Mouse (Mus musculus): ENCODE results near the gene Ptpra.
"Not testable (repeated sequence)": the region's sequence is repeated elsewhere in the genome, so short reads cannot be mapped to it uniquely, and the experiment has no call there.

Gene Ptpra

GRCm38 (mm10) chr2:130491587-130491986 lies 41.5 kb downstream of the Ptpra start:
- DNase-seq = no peak

- not testable (repeated sequence) for DNase-seq
Observed at GRCm38 (mm10) chr2:130495114-130495513, 45.0 kb downstream of the Ptpra start.

GRCm38 (mm10) chr2:130496037-130496436 lies 46.0 kb downstream of the Ptpra start:
- peak in 1 of 2 experiments; percentile 11 for DNase-seq

- DNase-seq = no peak
Observed at GRCm38 (mm10) chr2:130496931-130497330, 46.9 kb downstream of the Ptpra start.

GRCm38 (mm10) chr2:130499546-130499945 lies 49.5 kb downstream of the Ptpra start:
- peak; percentile 24 to 30 for DNase-seq

GRCm38 (mm10) chr2:130501556-130501955 lies 51.5 kb downstream of the Ptpra start:
- DNase-seq = no peak

GRCm38 (mm10) chr2:130511616-130512015 lies 61.5 kb downstream of the Ptpra start:
- DNase-seq = not testable (repeated sequence)

- DNase-seq = no peak
Observed at GRCm38 (mm10) chr2:130513907-130514306, 63.8 kb downstream of the Ptpra start.

GRCm38 (mm10) chr2:130515791-130516190 lies 65.7 kb downstream of the Ptpra start:
- no peak for DNase-seq

GRCm38 (mm10) chr2:130521927-130522326 lies 71.8 kb downstream of the Ptpra start:
- DNase-seq = no peak

GRCm38 (mm10) chr2:130525480-130525879 lies 75.4 kb downstream of the Ptpra start:
- DNase-seq = not testable (repeated sequence)

- no peak for DNase-seq
Observed at GRCm38 (mm10) chr2:130528457-130528856, 78.4 kb downstream of the Ptpra start.

GRCm38 (mm10) chr2:130529290-130529689 lies 79.2 kb downstream of the Ptpra start:
- no peak for DNase-seq

- DNase-seq = no peak
Observed at GRCm38 (mm10) chr2:130529925-130530324, 79.8 kb downstream of the Ptpra start.

GRCm38 (mm10) chr2:130532201-130532600 lies 82.1 kb downstream of the Ptpra start:
- no peak for DNase-seq

GRCm38 (mm10) chr2:130535017-130535416 lies 84.9 kb downstream of the Ptpra start:
- DNase-seq = no peak

- DNase-seq = no peak
Observed at GRCm38 (mm10) chr2:130536890-130537289, 86.8 kb downstream of the Ptpra start.

GRCm38 (mm10) chr2:130538876-130539546 lies 88.9 kb downstream of the Ptpra start:
- no peak for DNase-seq

- DNase-seq = no peak
Observed at GRCm38 (mm10) chr2:130540266-130540665, 90.2 kb downstream of the Ptpra start.

- DNase-seq = no peak
Observed at GRCm38 (mm10) chr2:130546957-130547356, 96.9 kb downstream of the Ptpra start.

GRCm38 (mm10) chr2:130554841-130555240 lies 104.8 kb downstream of the Ptpra start:
- DNase-seq = no peak

GRCm38 (mm10) chr2:130556292-130556691 lies 106.2 kb downstream of the Ptpra start:
- DNase-seq = peak; percentile 30 to 44

GRCm38 (mm10) chr2:130557462-130557861 lies 107.4 kb downstream of the Ptpra start:
- no peak for DNase-seq

- DNase-seq = no peak
Observed at GRCm38 (mm10) chr2:130558015-130558414, 107.9 kb downstream of the Ptpra start.

All from kidney, adult 8-10 months (tissue).